Mouse (Mus musculus): ENCODE data around the gene Vmn2r74.

Gene Vmn2r74

DNA sequence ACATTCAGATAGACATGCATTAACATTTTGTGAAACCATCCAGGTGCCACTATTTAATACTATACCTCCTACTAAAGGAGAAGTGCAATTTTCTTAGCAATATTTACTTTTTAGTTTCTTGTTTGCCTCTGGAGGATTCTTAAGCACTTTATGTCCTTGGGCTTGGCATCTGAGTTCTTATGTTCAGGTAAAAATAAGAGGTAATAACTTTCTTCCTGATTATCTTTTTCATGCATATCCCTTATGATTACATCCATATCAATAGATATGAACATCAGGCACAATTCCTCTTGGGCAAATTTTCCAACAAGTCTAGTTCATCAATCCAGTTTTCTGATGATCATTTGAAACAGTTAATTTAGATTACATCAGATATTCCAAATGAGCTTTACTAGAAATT is at the start of gene Vmn2r74:
Gene Vmn2r74, minus strand, starts transcription at position 101 of the 400 bp plus-strand sequence.
- no peak for DNase-seq (ENCODE audit: low spot score)

- DNase-seq (ENCODE audit: low spot score), result no peak
These were observed 46.1 kb upstream of the Vmn2r74 start for GRCm38 (mm10) chr7:86007533-86007932.
